Mouse (Mus musculus) midbrain, embryonic 10.5 days (tissue): ENCODE measurements around the gene Gm49320. TPM values are rescaled to one million over a fixed set of nuclear protein-coding genes. Genes with fewer than 3 reads are reported as not detected.

ENCODE experiments used
- DNase-seq: peaks from one replicate; pipeline ENCODE4 v3.0.0-alpha.2; 2017; ENCODE audit warnings: low spot score
- H3K27ac ChIP-seq: fragments of 300-500 bp; sonication (generic); replicated peaks from 2 replicates; pipeline ENCODE4 v1.5.1; 2016; ENCODE audit warnings: mild to moderate bottlenecking
- H3K27me3 ChIP-seq: fragments of 300-500 bp; sonication (generic); 2 replicates; pipeline ENCODE4 v1.6.1; 2016; ENCODE audit warnings: low read depth, mild to moderate bottlenecking; ENCODE audit not compliant: poor library complexity, severe bottlenecking
- H3K36me3 ChIP-seq: fragments of 300-500 bp; sonication (generic); 2 replicates; pipeline ENCODE4 v1.6.1; 2016; ENCODE audit warnings: mild to moderate bottlenecking, moderate library complexity
- H3K4me1 ChIP-seq: fragments of 300-500 bp; sonication (generic); 2 replicates; pipeline ENCODE4 v1.6.1; 2016
- H3K4me3 ChIP-seq: fragments of 300-500 bp; sonication (generic); 2 replicates; pipeline ENCODE4 v1.5.1; 2016; ENCODE audit warnings: mild to moderate bottlenecking, moderate library complexity
- H3K9me3 ChIP-seq: fragments of 300-500 bp; sonication (generic); replicated peaks from 2 replicates; pipeline ENCODE4 v1.6.1; 2016; ENCODE audit warnings: mild to moderate bottlenecking
- WGBS: fragments of 180-500 bp; shearing (Covaris S2); methylation state at CpG from one replicate; pipeline ENCODE4 v1.1.7; 2016; 5-methylcytosine and 5-hydroxymethylcytosine counted together
- polyA plus RNA-seq: library from polyadenylated mRNA; unstranded; fragments of >200 nt; fragmentation: Nextera tagmentation; extraction: Ambion mirVana; gene quantifications from 2 replicates; pipeline ENCODE4 v1.2.1, GENCODE M21; 2016

Gene Gm49320
- polyA plus RNA-seq, 1 experiment from 2014 or later: 0.43 TPM

GRCm38 (mm10) chr8:4213210-4214005 lies 25.3 kb upstream of the Gm49320 start:
- Histone ChIP-seq H3K9me3 (0 out of 2 replicates have a peak, but pooled peaks cover 7% of the 10 kb centered on the region), H3K4me1 (peaks cover 51% of the 10 kb centered on the region), H3K36me3 (peaks cover 35% of the 10 kb centered on the region), H3K27ac (peak overlapping the region; percentile 63), H3K27me3 (peaks cover 59% of the 10 kb centered on the region), H3K4me3 (peak overlapping the region; percentile 57)
- 2% methylated on average over 18 of the region's 18 CpGs for WGBS
- peak; percentile 59 for DNase-seq

DNA sequence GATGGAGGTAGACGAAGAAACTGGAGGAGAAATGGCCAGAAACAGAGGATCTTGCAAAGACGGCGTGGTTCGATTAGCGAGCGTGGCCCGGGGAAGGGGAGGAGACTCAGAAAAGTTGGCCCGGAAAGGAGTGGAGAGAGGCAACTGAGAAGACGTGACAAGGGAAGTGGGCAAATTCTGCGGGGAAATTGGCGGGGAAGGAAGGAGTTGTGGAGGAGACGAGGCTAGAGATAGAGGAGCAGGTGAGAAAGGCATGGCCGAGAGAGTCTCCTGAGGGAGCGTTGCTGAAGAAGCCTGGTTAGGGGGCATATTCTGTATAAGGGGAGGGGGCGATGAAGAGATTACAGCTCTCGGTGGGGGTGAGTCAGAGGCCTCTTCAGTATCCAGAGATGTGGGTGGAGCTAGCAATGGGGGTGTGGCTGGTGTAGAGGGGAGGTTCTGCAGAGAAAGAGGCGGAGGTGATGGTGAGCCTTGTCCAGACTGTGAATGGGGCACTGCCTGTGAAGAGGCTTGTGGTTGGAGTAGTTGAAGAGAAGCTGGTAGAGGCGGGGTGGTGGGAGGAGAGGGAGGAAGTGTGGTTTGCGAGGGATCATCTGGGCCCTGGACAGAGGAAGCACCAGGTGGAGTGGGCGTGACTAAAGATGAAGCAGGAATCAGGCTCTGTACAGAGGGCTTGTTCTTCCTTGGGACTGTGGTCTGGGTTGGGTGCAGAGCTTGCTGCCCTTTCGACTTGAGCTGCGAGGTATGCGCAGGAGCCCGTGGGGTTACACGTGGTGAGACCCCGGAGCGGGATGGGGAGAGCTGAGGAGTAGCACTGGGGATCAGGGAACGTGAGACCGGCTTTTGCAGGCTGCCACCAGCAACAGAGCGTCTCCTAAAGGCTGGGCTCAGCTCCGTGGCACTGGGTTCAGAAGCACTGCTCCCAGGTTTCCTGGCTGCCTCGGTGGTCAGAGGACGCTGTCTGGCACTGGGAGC lies 24.4 kb upstream of the Gm49320 start:
- WGBS: 10% methylated on average over 33 of the region's 33 CpGs
- peak overlapping the region; percentile 63 for H3K27ac ChIP-seq
- peak; percentile 56 for DNase-seq
- H3K27me3 ChIP-seq: peaks cover 59% of the 10 kb centered on the region
- peaks cover 51% of the 10 kb centered on the region for H3K4me1 ChIP-seq
- H3K4me3 ChIP-seq: peak overlapping the region; percentile 57
- H3K9me3 ChIP-seq: 0 out of 2 replicates have a peak, but pooled peaks cover 6% of the 10 kb centered on the region
- peaks cover 27% of the 10 kb centered on the region for H3K36me3 ChIP-seq

DNA sequence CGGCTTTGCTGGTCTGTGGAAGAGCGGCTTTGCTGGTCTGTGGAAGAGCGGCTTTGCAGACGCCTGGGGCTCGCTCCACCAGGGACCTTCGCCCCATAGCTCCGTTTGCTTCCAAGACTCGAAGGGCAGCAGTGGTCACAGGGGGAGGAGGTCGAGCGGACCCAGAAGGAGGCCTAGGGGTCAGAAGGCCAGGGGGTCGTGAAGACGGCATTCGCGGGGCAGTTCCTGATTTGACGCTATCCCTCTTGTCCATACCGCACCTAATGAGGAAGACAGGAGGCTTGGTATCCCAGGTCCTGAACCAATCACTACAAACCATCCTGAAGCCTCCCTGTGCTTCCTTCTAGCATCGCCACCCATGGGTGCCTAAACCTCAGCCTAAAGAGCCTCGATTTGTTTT lies 22.4 kb upstream of the Gm49320 start:
- no peak for DNase-seq

DNA sequence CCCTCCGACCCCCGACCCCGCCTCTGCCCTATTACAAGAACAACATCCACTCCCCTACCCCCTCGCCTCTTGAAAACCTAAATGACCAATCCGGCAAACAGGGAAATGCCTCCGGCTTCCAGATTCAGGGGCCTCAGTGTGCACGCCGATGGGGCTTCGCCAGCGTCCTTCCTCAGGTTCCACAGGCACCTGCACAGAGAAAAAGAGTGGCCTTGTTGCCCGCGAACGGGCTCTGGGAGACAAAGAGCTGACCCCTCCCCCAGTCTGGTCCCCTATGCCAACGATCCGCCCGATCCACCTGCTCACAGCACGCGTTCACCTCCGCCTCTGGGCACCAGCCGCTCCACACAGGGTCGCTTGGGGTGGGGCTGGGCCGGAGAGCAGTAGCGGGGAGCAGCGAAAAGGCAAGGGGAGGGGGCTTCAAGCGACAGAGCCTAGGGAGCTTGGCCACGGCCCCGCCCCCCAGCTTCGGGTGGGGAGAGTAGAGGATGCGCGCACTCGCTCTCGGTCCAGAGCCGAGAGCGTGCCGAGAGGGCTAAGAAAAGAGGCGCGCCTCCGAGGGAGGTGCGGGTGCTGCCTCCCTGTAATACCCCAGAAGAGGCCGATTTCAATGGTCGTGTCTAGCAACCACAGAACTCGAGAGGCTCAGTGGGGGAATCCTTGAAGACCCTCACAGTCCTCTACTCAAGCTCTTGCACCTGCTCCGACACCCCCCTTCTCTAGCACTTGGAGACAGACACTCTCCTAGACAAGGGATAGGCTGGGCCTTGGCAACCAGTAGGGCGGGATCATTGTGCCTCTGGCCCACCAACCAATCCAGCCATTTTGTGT lies 21.7 kb upstream of the Gm49320 start, which contains the start of gene Prr36:
TSS of gene Prr36 (minus strand) at position 669 of the 831 bp plus-strand sequence.
- Histone ChIP-seq H3K4me1 (peaks cover 51% of the 10 kb centered on the region), H3K27me3 (peaks cover 66% of the 10 kb centered on the region), H3K36me3 (peaks cover 7% of the 10 kb centered on the region), H3K4me3 (peak within 1 kb of the TSS; percentile 78), H3K9me3 (no peaks in the 10 kb centered on the region), H3K27ac (peak within 1 kb of the TSS; percentile 96)
- 1% methylated on average over 44 of the region's 44 CpGs for WGBS
- peak; percentile 85 for DNase-seq

More for the DNA sequence above, 22.4 kb upstream of the Gm49320 start:
- Histone ChIP-seq H3K27ac (peak overlapping the region; percentile 96), H3K4me1 (peaks cover 51% of the 10 kb centered on the region), H3K4me3 (peak overlapping the region; percentile 78), H3K9me3 (no peaks in the 10 kb centered on the region), H3K27me3 (peaks cover 66% of the 10 kb centered on the region), H3K36me3 (peaks cover 7% of the 10 kb centered on the region)
- WGBS: 7% methylated on average over 18 of the region's 18 CpGs

- 97% methylated on average over 3 of the region's 3 CpGs for WGBS
- H3K4me1 ChIP-seq: peaks cover 30% of the 10 kb centered on the region
- no peak overlapping the region for H3K4me3 ChIP-seq
- H3K9me3 ChIP-seq: no peaks in the 10 kb centered on the region
- H3K27ac ChIP-seq: no peak overlapping the region
- H3K27me3 ChIP-seq: peaks cover 54% of the 10 kb centered on the region
- no peak for DNase-seq
- peaks cover 5% of the 10 kb centered on the region for H3K36me3 ChIP-seq
Observed at GRCm38 (mm10) chr8:4219617-4220016, 19.0 kb upstream of the Gm49320 start.

DNA sequence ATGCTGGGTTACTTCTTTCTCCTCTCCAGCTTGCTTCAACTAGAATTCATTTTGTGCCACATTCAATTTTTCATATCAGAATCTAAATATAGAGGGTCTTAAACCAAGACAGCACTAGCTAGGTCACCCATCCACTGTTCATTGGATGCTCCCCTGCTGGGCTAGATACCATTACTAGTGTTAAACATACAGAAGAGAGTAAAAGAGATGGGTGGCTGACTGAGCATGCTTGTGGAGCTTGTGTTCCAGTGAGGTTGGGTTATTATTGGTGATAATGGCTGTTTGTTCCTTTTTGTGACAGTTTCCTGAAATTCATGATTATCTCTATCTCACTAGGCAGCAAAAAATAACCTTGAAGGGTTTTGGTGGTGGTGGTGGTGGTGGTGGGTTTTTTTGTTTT lies 16.6 kb upstream of the Gm49320 start:
- H3K9me3 ChIP-seq: no peaks in the 10 kb centered on the region
- no peaks in the 10 kb centered on the region for H3K36me3 ChIP-seq
- H3K4me1 ChIP-seq: peaks cover 16% of the 10 kb centered on the region
- no peak overlapping the region for H3K27ac ChIP-seq
- no peak for DNase-seq
- H3K4me3 ChIP-seq: no peak overlapping the region
- H3K27me3 ChIP-seq: peaks cover 55% of the 10 kb centered on the region

- Histone ChIP-seq H3K27ac (no peak overlapping the region), H3K9me3 (no peaks in the 10 kb centered on the region), H3K36me3 (no peaks in the 10 kb centered on the region), H3K4me3 (peak overlapping the region; percentile 45), H3K4me1 (peaks cover 9% of the 10 kb centered on the region), H3K27me3 (peaks cover 55% of the 10 kb centered on the region)
- DNase-seq: no peak
- 20% methylated on average over 4 of the region's 4 CpGs for WGBS
Observed at GRCm38 (mm10) chr8:4226323-4226722, 12.3 kb upstream of the Gm49320 start.

DNA sequence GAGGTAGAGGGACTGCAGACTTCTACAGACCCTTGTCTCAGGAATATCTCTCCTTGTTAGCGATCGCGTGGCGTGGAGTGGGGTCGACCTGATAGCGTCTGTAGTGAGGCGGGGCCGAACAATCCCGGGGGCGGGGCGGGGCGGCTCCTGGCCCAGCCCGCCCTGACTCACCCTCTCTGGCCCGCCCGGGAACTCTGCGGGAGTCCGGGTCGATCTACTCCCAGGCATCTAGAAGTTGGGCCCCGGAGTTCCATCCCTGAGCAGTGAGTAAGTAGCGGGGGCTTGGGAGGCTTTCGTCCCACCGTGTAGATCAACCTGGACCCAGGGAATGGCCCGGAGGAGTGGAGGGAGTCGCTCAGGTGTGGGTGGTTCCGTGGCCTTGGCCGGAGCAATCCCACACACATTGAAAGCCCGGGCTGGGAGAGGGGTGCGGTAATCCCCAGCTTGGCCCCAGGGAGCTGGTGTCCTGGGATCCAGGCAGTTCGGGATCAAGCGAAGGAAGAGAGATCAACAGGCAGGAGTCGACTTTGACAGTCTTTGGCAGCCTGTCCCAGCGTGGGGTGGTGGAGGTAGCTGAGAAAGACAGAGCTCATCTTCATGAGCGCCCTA lies 11.8 kb upstream of the Gm49320 start, which contains the start of gene Lrrc8e:
TSS of gene Lrrc8e (plus strand) at position 89 of the 609 bp plus-strand sequence.
- peak within 1 kb of the TSS; percentile 45 for H3K4me3 ChIP-seq
- no peak for DNase-seq
- WGBS: 3% methylated on average over 33 of the region's 33 CpGs
- H3K4me1 ChIP-seq: peaks cover 9% of the 10 kb centered on the region
- peaks cover 55% of the 10 kb centered on the region for H3K27me3 ChIP-seq
- H3K9me3 ChIP-seq: no peaks in the 10 kb centered on the region
- H3K27ac ChIP-seq: no peak within 1 kb of the TSS; the same call in 1 of the 2 replicates
- H3K36me3 ChIP-seq: no peaks in the 10 kb centered on the region

- Histone ChIP-seq H3K27ac (no peak overlapping the region), H3K9me3 (no peaks in the 10 kb centered on the region), H3K27me3 (peaks cover 55% of the 10 kb centered on the region), H3K4me1 (peaks cover 9% of the 10 kb centered on the region), H3K36me3 (no peaks in the 10 kb centered on the region), H3K4me3 (no peak overlapping the region)
- 92% methylated on average over 4 of the region's 4 CpGs for WGBS
- no peak for DNase-seq
Observed at GRCm38 (mm10) chr8:4227919-4228318, 10.7 kb upstream of the Gm49320 start.

- 78% methylated on average over 5 of the region's 5 CpGs for WGBS
Observed at GRCm38 (mm10) chr8:4229784-4230183, 8.9 kb upstream of the Gm49320 start.

DNA sequence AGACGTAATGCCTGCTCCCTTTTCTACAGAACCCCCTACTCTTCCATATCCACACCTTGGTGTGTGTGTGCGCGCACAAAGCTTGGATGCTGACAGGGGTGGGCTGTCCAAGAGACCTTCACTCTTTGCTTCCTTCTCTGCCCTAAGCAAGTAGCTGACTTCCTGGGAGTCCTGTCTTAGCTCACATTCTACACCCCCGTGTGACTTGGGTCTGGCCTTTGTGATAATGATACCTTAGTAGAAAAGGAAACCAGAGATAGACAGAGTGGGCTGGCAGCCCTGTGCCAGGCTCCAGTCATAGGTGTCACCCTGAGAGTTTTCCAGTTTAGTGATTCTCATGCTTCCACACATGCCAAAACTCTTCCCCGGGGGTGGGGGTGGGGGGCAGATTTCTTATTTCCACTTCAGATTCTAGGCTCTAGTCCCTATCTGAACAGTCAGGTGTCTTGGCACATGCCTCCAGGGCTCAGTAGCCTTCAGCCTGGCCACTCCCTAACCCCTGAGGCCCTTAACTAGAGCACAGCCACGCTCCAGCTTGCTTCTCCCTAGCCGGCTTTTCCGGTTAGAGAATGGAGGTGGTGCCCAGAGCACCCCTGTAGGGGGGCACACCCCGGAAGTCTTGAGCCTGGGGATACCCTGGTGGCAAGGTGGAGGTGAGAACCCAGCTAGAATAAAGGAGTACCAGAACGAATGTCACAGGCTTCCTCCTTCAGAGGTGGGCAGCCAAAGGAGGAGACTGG lies 7.9 kb upstream of the Gm49320 start:
- DNase-seq: no peak

More at GRCm38 (mm10) chr8:4229784-4230183, 8.9 kb upstream of the Gm49320 start:
- Histone ChIP-seq H3K27ac (no peak overlapping the region), H3K4me1 (peaks cover 9% of the 10 kb centered on the region), H3K36me3 (no peaks in the 10 kb centered on the region), H3K9me3 (no peaks in the 10 kb centered on the region), H3K27me3 (peaks cover 45% of the 10 kb centered on the region), H3K4me3 (no peak overlapping the region)
- no peak for DNase-seq

More for the DNA sequence above, 7.9 kb upstream of the Gm49320 start:
- Histone ChIP-seq H3K9me3 (no peaks in the 10 kb centered on the region), H3K27ac (no peak overlapping the region), H3K27me3 (peaks cover 36% of the 10 kb centered on the region), H3K4me3 (no peak overlapping the region), H3K4me1 (peaks cover 9% of the 10 kb centered on the region), H3K36me3 (no peaks in the 10 kb centered on the region)
- 67% methylated on average over 10 of the region's 10 CpGs for WGBS
